In genomic region chr10:58498516-58498915, GRCm38 (mm10) we compare ENCODE assay signal across 9 mouse cellular contexts. TPM values are rescaled to one million over a fixed set of nuclear protein-coding genes. Genes with fewer than 3 reads are reported as not detected.
DNase-seq lines count a peak whose midpoint lies in the region; ATAC-seq lines count a peak whose summit lies in the region.
"Had no signal": no experiment of that assay in that cellular context is flagged by ENCODE, and none has a peak within 500 bp of the region (broad histone marks: within the 10 kb centered on the region; RNA-seq: fewer than 3 reads in every experiment).

No protein-coding gene starts in this region.

- H3K36me3 ChIP-seq in heart, embryonic 13.5 days = peaks cover 24% of the 10 kb centered on the region
- H3K36me3 ChIP-seq in hindbrain, embryonic 14.5 days (replicated peaks; ENCODE audit: control insufficient read depth, insufficient read depth) = peaks cover 16% of the 10 kb centered on the region
- peaks cover 16% of the 10 kb centered on the region for H3K36me3 ChIP-seq in midbrain, embryonic 12.5 days

- peak overlapping the region; percentile 88 for H3K27ac ChIP-seq in heart, embryonic 13.5 days (replicated peaks)
- H3K27ac ChIP-seq in hindbrain, embryonic 14.5 days = no peak overlapping the region
- H3K27ac ChIP-seq in midbrain, embryonic 12.5 days (replicated peaks) = no peak overlapping the region

- H3K9me3 ChIP-seq in heart, embryonic 13.5 days = no peaks in the 10 kb centered on the region
- no peaks in the 10 kb centered on the region for H3K9me3 ChIP-seq in hindbrain, embryonic 14.5 days (ENCODE audit: control insufficient read depth, low read length)
- no peaks in the 10 kb centered on the region for H3K9me3 ChIP-seq in midbrain, embryonic 12.5 days

- DNase-seq in heart, postnatal 4 days = no peak
- DNase-seq in adipocyte (ENCODE audit: low spot score) = peak; percentile 54
- no peak for DNase-seq in hindbrain, embryonic 14.5 days (ENCODE audit: low spot score)
- DNase-seq in embryo, embryonic 11 days = no peak
- no peak for DNase-seq in gastrocnemius, postnatal 36 days
- no peak for DNase-seq in left cerebral cortex, adult 18-20 months (ENCODE audit: low spot score in 2 of 2)

- H3K4me2 ChIP-seq in heart, embryonic 13.5 days = peak overlapping the region; percentile 71
- H3K4me2 ChIP-seq in hindbrain, embryonic 14.5 days (replicated peaks) = peak overlapping the region; percentile 67
- peak overlapping the region; percentile 65 for H3K4me2 ChIP-seq in midbrain, embryonic 12.5 days (replicated peaks)

- H3K27me3 ChIP-seq in heart, embryonic 13.5 days (replicated peaks) = no peaks in the 10 kb centered on the region
- H3K27me3 ChIP-seq in hindbrain, embryonic 14.5 days (ENCODE audit: control insufficient read depth, insufficient read depth, low read length) = no peaks in the 10 kb centered on the region
- no peaks in the 10 kb centered on the region for H3K27me3 ChIP-seq in midbrain, embryonic 12.5 days
- H3K27me3 ChIP-seq: Patski had no signal

- H3K9ac ChIP-seq in heart, embryonic 13.5 days = peak overlapping the region; percentile 82
- H3K9ac ChIP-seq in hindbrain, embryonic 14.5 days = peak overlapping the region; percentile 71
- peak overlapping the region; percentile 68 for H3K9ac ChIP-seq in midbrain, embryonic 12.5 days (replicated peaks)

- H3K4me1 ChIP-seq in heart, embryonic 13.5 days = peaks cover 16% of the 10 kb centered on the region
- H3K4me1 ChIP-seq in hindbrain, embryonic 14.5 days (replicated peaks; ENCODE audit: control insufficient read depth, insufficient read depth, low read length) = 0 out of 2 replicates have a peak, but pooled peaks cover 14% of the 10 kb centered on the region
- H3K4me1 ChIP-seq in midbrain, embryonic 12.5 days = peaks cover 13% of the 10 kb centered on the region

- 58% methylated on average over 2 of the region's 2 CpGs for WGBS in heart, embryonic 13.5 days
- WGBS in hindbrain, embryonic 14.5 days = 64% methylated on average over 2 of the region's 2 CpGs
- WGBS in midbrain, embryonic 12.5 days = 65% methylated on average over 2 of the region's 2 CpGs

- intact Hi-C loops in gastrocnemius, postnatal 36 days (cut with DNase I) = no loop called here

- peak overlapping the region; percentile 71 for H3K4me3 ChIP-seq in heart, embryonic 13.5 days
- peak overlapping the region; percentile 69 for H3K4me3 ChIP-seq in hindbrain, embryonic 14.5 days (replicated peaks; ENCODE audit: low read length)
- H3K4me3 ChIP-seq in midbrain, embryonic 12.5 days = peak overlapping the region; percentile 70

- ATAC-seq in heart, embryonic 13.5 days (ENCODE audit: extremely low read depth, insufficient number of reproducible peaks, low FRiP score, low TSS enrichment) = no peak
- no peak for ATAC-seq in hindbrain, embryonic 14.5 days (ENCODE audit: low FRiP score)
- ATAC-seq in midbrain, embryonic 12.5 days (ENCODE audit: low FRiP score, low read depth) = no peak

RNA-seq across cellular contexts. Expression of gene Ccdc138, which starts 0.8 kb away (rescaled TPM):
- polyA plus RNA-seq in heart, embryonic 13.5 days (2015; fragmentation: Nextera tagmentation; extraction: Ambion mirVana) = 6.2 and 6.6 TPM in 2 replicates
- total RNA-seq in heart, postnatal 4 days (2021) = 1 to 10 TPM; 2.5 to 2.7 TPM
- polyA plus RNA-seq in hindbrain, embryonic 14.5 days (2014; fragmentation: Nextera tagmentation; extraction: Ambion mirVana) = 7.2 and 7.7 TPM in 2 replicates
- 15.3 and 15.4 TPM in 2 replicates for polyA plus RNA-seq in midbrain, embryonic 12.5 days (2016; fragmentation: Nextera tagmentation; extraction: Ambion mirVana)
- total RNA-seq in gastrocnemius, postnatal 36 days (2021) = under 1 TPM; 0.37 to 0.41 TPM
- 1 to 10 TPM; 3.9 TPM for total RNA-seq in left cerebral cortex, adult 18-20 months (2021)

RNA-seq across cellular contexts. Expression of gene Ranbp2, which starts 51.8 kb away (rescaled TPM):
- polyA plus RNA-seq in heart, embryonic 13.5 days (2015; fragmentation: Nextera tagmentation; extraction: Ambion mirVana) = 14.0 and 15.2 TPM in 2 replicates
- total RNA-seq in heart, postnatal 4 days (2021) = 10 to 100 TPM; 67.4 to 67.5 TPM
- polyA plus RNA-seq in hindbrain, embryonic 14.5 days (2014; fragmentation: Nextera tagmentation; extraction: Ambion mirVana) = 23.6 and 27.0 TPM in 2 replicates
- 28.5 and 33.9 TPM in 2 replicates for polyA plus RNA-seq in midbrain, embryonic 12.5 days (2016; fragmentation: Nextera tagmentation; extraction: Ambion mirVana)
- total RNA-seq in gastrocnemius, postnatal 36 days (2021) = 10 to 100 TPM; 36.3 to 41.8 TPM
- 10 to 100 TPM; 85.6 to 98.6 TPM for total RNA-seq in left cerebral cortex, adult 18-20 months (2021)
